In the genomic region with DNA sequence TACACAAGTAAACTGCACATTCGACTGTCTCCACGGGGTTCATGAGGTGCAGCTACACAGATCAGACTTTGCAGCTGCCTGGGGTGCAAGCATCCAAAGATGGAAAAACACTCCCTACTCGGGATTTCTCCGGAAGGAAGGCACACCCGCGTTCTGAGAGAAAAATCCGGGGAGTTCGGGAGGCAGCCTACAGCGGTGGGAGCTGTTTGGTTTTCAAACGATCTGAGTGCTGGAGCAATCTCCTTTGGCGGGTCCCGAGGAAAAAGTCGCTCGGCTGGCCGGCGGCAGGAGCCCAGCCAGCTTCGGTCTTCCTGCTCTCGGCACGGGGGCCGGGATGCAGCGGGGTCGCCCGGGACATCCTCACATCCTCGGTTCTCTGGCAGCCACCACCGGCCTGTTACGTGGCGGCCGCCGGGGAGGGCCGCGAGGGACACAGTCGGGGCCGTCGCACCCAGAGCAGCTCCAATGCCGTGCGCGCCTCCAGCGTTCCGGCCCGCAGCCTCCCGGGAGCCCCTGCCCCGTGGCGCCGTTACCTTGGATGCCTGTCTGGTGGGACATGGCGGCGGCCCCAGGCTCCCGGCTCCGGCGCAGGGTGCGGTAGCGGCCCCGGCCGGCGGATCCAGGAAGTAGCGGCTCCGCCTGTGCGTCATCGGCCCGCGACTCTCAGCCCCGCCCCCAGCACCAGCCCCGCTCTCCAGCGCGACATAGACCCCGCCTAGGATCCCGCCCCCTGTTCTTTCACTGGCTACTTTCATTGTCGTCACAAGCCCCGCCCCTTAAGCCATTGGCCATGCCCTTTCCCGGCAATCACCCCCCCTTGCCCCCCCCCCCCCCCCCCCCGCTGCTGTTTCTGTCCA, we compare ENCODE assay signal across 8 mouse cellular contexts. TPM values are rescaled to one million over a fixed set of nuclear protein-coding genes. Genes with fewer than 3 reads are reported as not detected.
DNase-seq lines count a peak whose midpoint lies in the region; ATAC-seq lines count a peak whose summit lies in the region.

A gene (minus strand): TSS at position 671 of the 857 bp plus-strand sequence.

- H3K4me3 ChIP-seq in heart, embryonic 14.5 days (ENCODE audit: control insufficient read depth in 1 of 2, insufficient read depth in 1 of 2, low read depth in 1 of 2, low read length in 2 of 2): peak within 1 kb of the TSS; percentile 96 to 99
- H3K4me3 ChIP-seq in liver, embryonic 13.5 days (replicated peaks): peak within 1 kb of the TSS; percentile 99
- H3K4me3 ChIP-seq in stomach, embryonic 16.5 days (replicated peaks; ENCODE audit: low read length): peak within 1 kb of the TSS; percentile 71

- ATAC-seq in CD4-positive, CD25-positive, alpha-beta regulatory T cell, adult 4 months: peak; percentile 96
- ATAC-seq in heart, embryonic 14.5 days (ENCODE audit: insufficient number of reproducible peaks, insufficient read depth, low FRiP score, low read depth): peak; percentile 99
- ATAC-seq in liver, embryonic 13.5 days (ENCODE audit: low read depth): peak; percentile 99
- peak; percentile 99 for ATAC-seq in stomach, embryonic 16.5 days (ENCODE audit: insufficient read depth, low FRiP score)

- peaks cover 23% of the 10 kb centered on the region for H3K36me3 ChIP-seq in heart, embryonic 14.5 days (ENCODE audit: control insufficient read depth, insufficient read depth, low read length)
- peaks cover 22% of the 10 kb centered on the region for H3K36me3 ChIP-seq in liver, embryonic 13.5 days
- peaks cover 9% of the 10 kb centered on the region; the same call in 1 of the 2 replicates for H3K36me3 ChIP-seq in stomach, embryonic 16.5 days (ENCODE audit: control insufficient read depth, insufficient read depth, low read length)

- H3K27ac ChIP-seq in heart, embryonic 14.5 days (replicated peaks in 1 of 2; ENCODE audit: control insufficient read depth in 1 of 2, insufficient read depth in 1 of 2, low read depth in 2 of 2, low read length in 2 of 2): peak within 1 kb of the TSS; percentile 61 to 71
- H3K27ac ChIP-seq in liver, embryonic 13.5 days: peak within 1 kb of the TSS; percentile 78
- H3K27ac ChIP-seq in stomach, embryonic 16.5 days (ENCODE audit: low read length): peak within 1 kb of the TSS; percentile 64

- H3K4me1 ChIP-seq in heart, embryonic 14.5 days (ENCODE audit: control insufficient read depth in 2 of 2, insufficient read depth in 2 of 2, low read length in 2 of 2): peaks cover 0 to 11% of the 10 kb centered on the region in 2 experiments; a peak in 1 of 4 replicates
- peaks cover 24% of the 10 kb centered on the region for H3K4me1 ChIP-seq in liver, embryonic 13.5 days (replicated peaks)
- peaks cover 2% of the 10 kb centered on the region; the same call in 1 of the 2 replicates for H3K4me1 ChIP-seq in stomach, embryonic 16.5 days (ENCODE audit: control insufficient read depth, insufficient read depth, low read length)

- H3K9me3 ChIP-seq in heart, embryonic 14.5 days (ENCODE audit: control insufficient read depth, low read length): no peaks in the 10 kb centered on the region
- no peaks in the 10 kb centered on the region for H3K9me3 ChIP-seq in liver, embryonic 13.5 days (replicated peaks)
- H3K9me3 ChIP-seq in stomach, embryonic 16.5 days (replicated peaks; ENCODE audit: control insufficient read depth, low read length): no peaks in the 10 kb centered on the region

- H3K9ac ChIP-seq in heart, embryonic 14.5 days (ENCODE audit: low read length): peak within 1 kb of the TSS; percentile 96
- peak within 1 kb of the TSS; percentile 97 for H3K9ac ChIP-seq in liver, embryonic 13.5 days
- H3K9ac ChIP-seq in stomach, embryonic 16.5 days (ENCODE audit: low read length): peak within 1 kb of the TSS; percentile 98

- peak; percentile 93 for DNase-seq in c-Kit-negative CD71-positive TER-119-positive erythroid progenitor cells, embryonic 14.5 days (ENCODE audit: low read depth, low spot score)
- DNase-seq in fibroblast of lung, adult 2 months (ENCODE audit: low read depth): peak; percentile 78
- DNase-seq in kidney, postnatal 14 days: peak; percentile 99
- peak; percentile 94 for DNase-seq in liver, embryonic 13.5 days
- peak; percentile 99 for DNase-seq in neural tube, embryonic 10.5 days (ENCODE audit: extremely low spot score, low spot score)

- H3K4me2 ChIP-seq in heart, embryonic 14.5 days (ENCODE audit: low read length): peak within 1 kb of the TSS; percentile 79
- H3K4me2 ChIP-seq in liver, embryonic 13.5 days: peak within 1 kb of the TSS; percentile 79
- peak within 1 kb of the TSS; percentile 75 for H3K4me2 ChIP-seq in stomach, embryonic 16.5 days (ENCODE audit: low read depth, low read length)

- WGBS in heart, embryonic 14.5 days: under 1% methylated on average over 65 of the region's 70 CpGs
- WGBS in liver, embryonic 13.5 days (ENCODE audit: insufficient replicate concordance): under 1% methylated on average over 56 of the region's 70 CpGs
- WGBS in stomach, embryonic 16.5 days: under 1% methylated on average over 69 of the region's 70 CpGs

- no peaks in the 10 kb centered on the region for H3K27me3 ChIP-seq in heart, embryonic 14.5 days (ENCODE audit: control insufficient read depth, insufficient read depth, low read length)
- H3K27me3 ChIP-seq in liver, embryonic 13.5 days: no peaks in the 10 kb centered on the region
- H3K27me3 ChIP-seq in stomach, embryonic 16.5 days (ENCODE audit: control insufficient read depth, insufficient read depth, low read length): no peaks in the 10 kb centered on the region

RNA-seq across cellular contexts. Expression of the gene that starts here (rescaled TPM):
- polyA plus RNA-seq in CD4-positive, CD25-positive, alpha-beta regulatory T cell, adult 4 months (2017; shearing (Covaris generic)): 10 to 100 TPM; 58.8 to 62.8 TPM
- 44.6 and 47.1 TPM in 2 replicates for polyA plus RNA-seq in heart, embryonic 14.5 days (2014; fragmentation: Nextera tagmentation; extraction: Ambion mirVana)
- 32.4 and 34.2 TPM in 2 replicates for polyA plus RNA-seq in liver, embryonic 13.5 days (2015; fragmentation: Nextera tagmentation; extraction: Ambion mirVana)
- 94.9 and 103 TPM in 2 replicates for polyA plus RNA-seq in stomach, embryonic 16.5 days (2015; fragmentation: Nextera tagmentation; extraction: Ambion mirVana)

Comparison
In these comparisons a context has a peak if more than half of its experiments do, and no peak if none do; other contexts are left out.
1. Peak in every context shown above with its lines: DNase-seq, ATAC-seq, H3K4me3 ChIP-seq and H3K27ac ChIP-seq.